Comparison of ENCODE assay signal across 35 mouse cellular contexts in genomic region chr7:122370488-122370887, GRCm38 (mm10).
"Had no signal": no experiment of that assay in that cellular context is flagged by ENCODE, and none has a peak within 500 bp of the region (broad histone marks: within the 10 kb centered on the region; RNA-seq: fewer than 3 reads in every experiment).

No protein-coding gene starts in this region.

- H3K9me3 ChIP-seq: heart, embryonic 10.5 days; heart, embryonic 12.5 days; heart, embryonic 13.5 days; heart, embryonic 15.5 days; hindbrain, embryonic 10.5 days; hindbrain, embryonic 12.5 days; hindbrain, embryonic 13.5 days; hindbrain, embryonic 15.5 days; intestine, embryonic 15.5 days; kidney, embryonic 15.5 days had no signal

- DNase-seq: heart, postnatal 10 days; heart, postnatal 14 days; heart, postnatal 36 days; heart, postnatal 4 days; kidney, adult 11 months; kidney, adult 18-20 months; kidney, adult 2 months; kidney, adult 8-10 months; kidney, adult 9 months; kidney, postnatal 10 days; kidney, postnatal 14 days; kidney, postnatal 25 days; kidney, postnatal 36 days; kidney, postnatal 4 days; layer of hippocampus, adult 9-11 months; layer of hippocampus, postnatal 36 days had no signal

- H3K27me3 ChIP-seq: heart, embryonic 12.5 days; heart, embryonic 13.5 days; heart, embryonic 15.5 days; hindbrain, embryonic 12.5 days; hindbrain, embryonic 13.5 days; hindbrain, embryonic 15.5 days; intestine, embryonic 15.5 days; kidney, embryonic 15.5 days had no signal

- H3K4me3 ChIP-seq: heart, embryonic 10.5 days; heart, embryonic 12.5 days; heart, embryonic 13.5 days; heart, embryonic 15.5 days; hindbrain, embryonic 10.5 days; hindbrain, embryonic 12.5 days; hindbrain, embryonic 13.5 days; hindbrain, embryonic 15.5 days; intestine, embryonic 15.5 days; kidney, embryonic 15.5 days; layer of hippocampus, adult 2 months had no signal

- H3K4me1 ChIP-seq: heart, embryonic 10.5 days; heart, embryonic 12.5 days; heart, embryonic 13.5 days; heart, embryonic 15.5 days; hindbrain, embryonic 10.5 days; hindbrain, embryonic 12.5 days; hindbrain, embryonic 13.5 days; hindbrain, embryonic 15.5 days; intestine, embryonic 15.5 days; kidney, embryonic 15.5 days had no signal

- H3K9ac ChIP-seq: heart, embryonic 12.5 days; heart, embryonic 13.5 days; heart, embryonic 15.5 days; hindbrain, embryonic 12.5 days; hindbrain, embryonic 13.5 days; hindbrain, embryonic 14.5 days; hindbrain, embryonic 15.5 days; intestine, embryonic 15.5 days; kidney, embryonic 15.5 days had no signal

- H3K27ac ChIP-seq: heart, embryonic 10.5 days; heart, embryonic 13.5 days; heart, embryonic 15.5 days; hindbrain, embryonic 10.5 days; hindbrain, embryonic 12.5 days; hindbrain, embryonic 13.5 days; hindbrain, embryonic 14.5 days; hindbrain, embryonic 15.5 days; hindbrain, postnatal 0 days; intestine, embryonic 15.5 days; kidney, embryonic 15.5 days; kidney, postnatal 0 days; layer of hippocampus, adult 2 months had no signal

- H3K36me3 ChIP-seq: heart, embryonic 10.5 days; heart, embryonic 12.5 days; heart, embryonic 13.5 days; heart, embryonic 15.5 days; hindbrain, embryonic 10.5 days; hindbrain, embryonic 12.5 days; hindbrain, embryonic 13.5 days; hindbrain, embryonic 15.5 days; intestine, embryonic 15.5 days; kidney, embryonic 15.5 days had no signal

- H3K4me2 ChIP-seq: heart, embryonic 11.5 days; heart, embryonic 12.5 days; heart, embryonic 13.5 days; heart, embryonic 15.5 days; hindbrain, embryonic 12.5 days; hindbrain, embryonic 13.5 days; hindbrain, embryonic 14.5 days; hindbrain, embryonic 15.5 days; intestine, embryonic 15.5 days; kidney, embryonic 15.5 days had no signal

- ATAC-seq: hindbrain, embryonic 16.5 days; hindbrain, postnatal 0 days; inflammation-experienced regulatory T-cells, adult 6 months; intestine, embryonic 15.5 days; intestine, embryonic 16.5 days; intestine, postnatal 0 days had no signal
